Mouse (Mus musculus) neural tube, embryonic 12.5 days (tissue): ENCODE results near the gene Dtnb. TPM values are rescaled to one million over a fixed set of nuclear protein-coding genes. Genes with fewer than 3 reads are reported as not detected.
A peak's percentile ranks its signal among the peaks of the same experiment; 100 is the strongest.

Experiments
- ATAC-seq: fragments of 200-750 bp; cut with Nextera tagmentation; 2 replicates; pipeline ENCODE4 v1.8.0; 2017; ENCODE audit warnings: low read depth, mild to moderate bottlenecking, moderate TSS enrichment, moderate library complexity; ENCODE audit not compliant: low FRiP score
- H3K27ac ChIP-seq: fragments of 300-500 bp; sonication (generic); 2 replicates; pipeline ENCODE4 v1.5.1; 2016
- H3K27me3 ChIP-seq: fragments of 300-500 bp; sonication (generic); replicated peaks from 2 replicates; pipeline ENCODE4 v1.6.1; 2016; ENCODE audit warnings: mild to moderate bottlenecking
- H3K36me3 ChIP-seq: fragments of 300-500 bp; sonication (generic); 2 replicates; pipeline ENCODE4 v1.6.1; 2016; ENCODE audit warnings: mild to moderate bottlenecking
- H3K4me1 ChIP-seq: fragments of 300-500 bp; sonication (generic); 2 replicates; pipeline ENCODE4 v1.6.1; 2016
- H3K4me2 ChIP-seq: fragments of 300-500 bp; sonication (generic); replicated peaks from 2 replicates; pipeline ENCODE4 v1.6.1; 2016; ENCODE audit warnings: mild to moderate bottlenecking
- H3K4me3 ChIP-seq: fragments of 300-500 bp; sonication (generic); 2 replicates; pipeline ENCODE4 v1.5.1; 2016
- H3K9ac ChIP-seq: fragments of 300-500 bp; sonication (generic); 2 replicates; pipeline ENCODE4 v1.6.1; 2016; ENCODE audit warnings: mild to moderate bottlenecking
- H3K9me3 ChIP-seq: fragments of 300-500 bp; sonication (generic); 2 replicates; pipeline ENCODE4 v1.6.1; 2016; ENCODE audit warnings: mild to moderate bottlenecking
- WGBS: fragments of 180-500 bp; shearing (Covaris S2); methylation state at CpG from one replicate; pipeline ENCODE4 v1.1.7; 2016; 5-methylcytosine and 5-hydroxymethylcytosine counted together
- polyA plus RNA-seq: library from polyadenylated mRNA; unstranded; fragments of >200 nt; fragmentation: Nextera tagmentation; extraction: Ambion mirVana; gene quantifications from 2 replicates; pipeline ENCODE4 v1.2.1, GENCODE M21; 2016

The Dtnb gene
- polyA plus RNA-seq, 1 experiment from 2014 or later = 45.0 TPM

- WGBS = 60% methylated on average over 5 of the region's 5 CpGs
- H3K36me3 ChIP-seq = no peaks in the 10 kb centered on the region
- H3K4me3 ChIP-seq = no peak overlapping the region
- no peak for ATAC-seq
- no peak overlapping the region for H3K27ac ChIP-seq
- H3K9me3 ChIP-seq = no peaks in the 10 kb centered on the region
- H3K4me1 ChIP-seq = peaks cover 3% of the 10 kb centered on the region; the same call in 1 of the 2 replicates
- no peak overlapping the region for H3K4me2 ChIP-seq
- H3K9ac ChIP-seq = no peak overlapping the region
- no peaks in the 10 kb centered on the region for H3K27me3 ChIP-seq
Observed at GRCm38 (mm10) chr12:3548582-3549211, 23.5 kb upstream of the Dtnb start.

GRCm38 (mm10) chr12:3550280-3550679 lies 21.9 kb upstream of the Dtnb start:
- Histone ChIP-seq H3K27ac (no peak overlapping the region), H3K36me3 (no peaks in the 10 kb centered on the region)
- 10% methylated on average over 13 of the region's 13 CpGs for WGBS

GRCm38 (mm10) chr12:3557414-3558319 lies 14.5 kb upstream of the Dtnb start:
- ATAC-seq = no peak
- whole genome bisulfite sequencing = 61% methylated on average over 9 of the region's 9 CpGs
- Histone ChIP-seq H3K9ac (no peak overlapping the region), H3K36me3 (no peaks in the 10 kb centered on the region), H3K27me3 (no peaks in the 10 kb centered on the region), H3K4me3 (no peak overlapping the region), H3K9me3 (no peaks in the 10 kb centered on the region), H3K4me2 (no peak overlapping the region), H3K4me1 (no peaks in the 10 kb centered on the region), H3K27ac (no peak overlapping the region)

More at GRCm38 (mm10) chr12:3550280-3550679, 21.9 kb upstream of the Dtnb start:
- Histone ChIP-seq H3K4me2 (peak overlapping the region; percentile 31; the same call in 1 of the 2 replicates), H3K9ac (no peak overlapping the region), H3K4me1 (peaks cover 3% of the 10 kb centered on the region; the same call in 1 of the 2 replicates), H3K9me3 (no peaks in the 10 kb centered on the region), H3K4me3 (no peak overlapping the region), H3K27me3 (no peaks in the 10 kb centered on the region)
- no peak for ATAC-seq

GRCm38 (mm10) chr12:3560596-3560995 lies 11.6 kb upstream of the Dtnb start:
- H3K4me2 ChIP-seq = no peak overlapping the region
- H3K4me1 ChIP-seq = no peaks in the 10 kb centered on the region
- no peak for ATAC-seq
- no peak overlapping the region for H3K27ac ChIP-seq
- no peaks in the 10 kb centered on the region for H3K9me3 ChIP-seq
- H3K36me3 ChIP-seq = no peaks in the 10 kb centered on the region
- no peaks in the 10 kb centered on the region for H3K27me3 ChIP-seq
- H3K4me3 ChIP-seq = no peak overlapping the region
- H3K9ac ChIP-seq = no peak overlapping the region
- 30% methylated on average over 1 of the region's 1 CpGs for WGBS

- ATAC-seq = no peak
Observed at GRCm38 (mm10) chr12:3561032-3561431, 11.1 kb upstream of the Dtnb start.

GRCm38 (mm10) chr12:3562806-3563205 lies 9.4 kb upstream of the Dtnb start:
- H3K27ac ChIP-seq = no peak overlapping the region
- H3K9ac ChIP-seq = no peak overlapping the region
- H3K4me1 ChIP-seq = no peaks in the 10 kb centered on the region
- H3K27me3 ChIP-seq = no peaks in the 10 kb centered on the region
- H3K9me3 ChIP-seq = no peaks in the 10 kb centered on the region
- H3K4me3 ChIP-seq = no peak overlapping the region
- no peak for ATAC-seq
- no peaks in the 10 kb centered on the region for H3K36me3 ChIP-seq
- 93% methylated on average over 10 of the region's 10 CpGs for WGBS
- H3K4me2 ChIP-seq = no peak overlapping the region

More at GRCm38 (mm10) chr12:3561032-3561431, 11.1 kb upstream of the Dtnb start:
- no peaks in the 10 kb centered on the region for H3K27me3 ChIP-seq
- no peak overlapping the region for H3K4me3 ChIP-seq
- no peak overlapping the region for H3K9ac ChIP-seq
- WGBS = 86% methylated on average over 6 of the region's 6 CpGs
- no peaks in the 10 kb centered on the region for H3K9me3 ChIP-seq
- no peaks in the 10 kb centered on the region for H3K36me3 ChIP-seq
- H3K4me1 ChIP-seq = no peaks in the 10 kb centered on the region
- H3K27ac ChIP-seq = no peak overlapping the region
- no peak overlapping the region for H3K4me2 ChIP-seq

- Histone ChIP-seq H3K9ac (no peak overlapping the region), H3K4me3 (no peak overlapping the region), H3K27ac (no peak overlapping the region), H3K27me3 (no peaks in the 10 kb centered on the region), H3K9me3 (no peaks in the 10 kb centered on the region), H3K36me3 (no peaks in the 10 kb centered on the region), H3K4me2 (no peak overlapping the region), H3K4me1 (no peaks in the 10 kb centered on the region)
- WGBS = 85% methylated on average over 4 of the region's 4 CpGs
- ATAC-seq = no peak
Observed at GRCm38 (mm10) chr12:3563659-3564058, 8.5 kb upstream of the Dtnb start.

GRCm38 (mm10) chr12:3568461-3568991 lies 3.7 kb upstream of the Dtnb start:
- H3K4me3 ChIP-seq = no peak overlapping the region
- H3K9ac ChIP-seq = no peak overlapping the region
- peaks cover 5% of the 10 kb centered on the region for H3K4me1 ChIP-seq
- no peaks in the 10 kb centered on the region for H3K9me3 ChIP-seq
- 75% methylated on average over 5 of the region's 5 CpGs for WGBS
- no peaks in the 10 kb centered on the region for H3K27me3 ChIP-seq
- ATAC-seq = no peak
- no peak overlapping the region for H3K27ac ChIP-seq
- no peak overlapping the region for H3K4me2 ChIP-seq
- no peaks in the 10 kb centered on the region for H3K36me3 ChIP-seq

GRCm38 (mm10) chr12:3570711-3571400 lies 1.3 kb upstream of the Dtnb start:
- Histone ChIP-seq H3K36me3 (no peaks in the 10 kb centered on the region), H3K4me3 (no peak overlapping the region), H3K27me3 (no peaks in the 10 kb centered on the region), H3K4me1 (peaks cover 10% of the 10 kb centered on the region), H3K4me2 (no peak overlapping the region), H3K9me3 (no peaks in the 10 kb centered on the region), H3K9ac (no peak overlapping the region), H3K27ac (no peak overlapping the region)
- no peak for ATAC-seq
- WGBS = 88% methylated on average over 4 of the region's 4 CpGs

- peak; percentile 81 for ATAC-seq
- H3K4me2 ChIP-seq = peak overlapping the region; percentile 84
- peak overlapping the region; percentile 84 for H3K4me3 ChIP-seq
- 1% methylated on average over 53 of the region's 53 CpGs for WGBS
- no peaks in the 10 kb centered on the region for H3K27me3 ChIP-seq
- H3K4me1 ChIP-seq = peaks cover 10% of the 10 kb centered on the region
- H3K27ac ChIP-seq = peak overlapping the region; percentile 66; the same call in 1 of the 2 replicates
- H3K9ac ChIP-seq = peak overlapping the region; percentile 90
- H3K36me3 ChIP-seq = no peaks in the 10 kb centered on the region
- H3K9me3 ChIP-seq = no peaks in the 10 kb centered on the region
Observed at GRCm38 (mm10) chr12:3572581-3573397, 608 bp downstream of the Dtnb start.

- Histone ChIP-seq H3K9me3 (no peaks in the 10 kb centered on the region), H3K4me3 (peak overlapping the region; percentile 84), H3K4me1 (peaks cover 10% of the 10 kb centered on the region), H3K27ac (no peak overlapping the region), H3K27me3 (no peaks in the 10 kb centered on the region), H3K4me2 (peak overlapping the region; percentile 84), H3K9ac (0 out of 2 replicates have a peak overlapping the region, but pooled peaks have one; percentile 33), H3K36me3 (no peaks in the 10 kb centered on the region)
- 46% methylated on average over 6 of the region's 6 CpGs for WGBS
- ATAC-seq = no peak
Observed at GRCm38 (mm10) chr12:3573410-3573809, 1.2 kb downstream of the Dtnb start.
